Mouse (Mus musculus) kidney, adult 2 months (tissue): Measurements from ENCODE around the gene Atp5b. TPM values are rescaled to one million over a fixed set of nuclear protein-coding genes. Genes with fewer than 3 reads are reported as not detected.
"Not testable (repeated sequence)": the region's sequence is repeated elsewhere in the genome, so short reads cannot be mapped to it uniquely, and the experiment has no call there.

Source experiments
- DNase-seq: peaks from one replicate; pipeline ENCODE4 v3.0.0; 2021
- H3K27ac ChIP-seq: fragments of 200-500 bp; 2 replicates; pipeline ENCODE4 v1.5.1; 2012; ENCODE audit warnings: low read depth, low read length, control low read depth, inconsistent platforms; ENCODE audit not compliant: insufficient read depth
- H3K27me3 ChIP-seq: fragments of 200-500 bp; replicated peaks from 2 replicates; pipeline ENCODE4 v1.6.1; 2012; ENCODE audit warnings: mild to moderate bottlenecking, moderate library complexity, low read length, inconsistent platforms; ENCODE audit not compliant: control insufficient read depth, insufficient read depth
- H3K36me3 ChIP-seq: fragments of 200-500 bp; 2 replicates; pipeline ENCODE4 v1.6.1; 2012; ENCODE audit warnings: mild to moderate bottlenecking, moderate library complexity, low read length, inconsistent platforms; ENCODE audit not compliant: control insufficient read depth, insufficient read depth
- H3K4me1 ChIP-seq: fragments of 200-500 bp; 2 replicates; pipeline ENCODE4 v1.6.1; 2011; ENCODE audit warnings: low read length; ENCODE audit not compliant: control insufficient read depth, insufficient read depth
- H3K4me3 ChIP-seq: fragments of 200-500 bp; 2 replicates; pipeline ENCODE4 v1.5.1; 2011; ENCODE audit warnings: mild to moderate bottlenecking, low read depth, low read length, control low read depth; ENCODE audit not compliant: insufficient read depth
- CTCF ChIP-seq: fragments of 200-500 bp; conservative IDR thresholded peaks from 2 replicates; pipeline ENCODE4 v1.5.1; 2011; ENCODE audit warnings: low read depth, mild to moderate bottlenecking, control low read depth, low read length, moderate library complexity, mixed read lengths; ENCODE audit not compliant: insufficient read depth, insufficient read length
- POLR2A ChIP-seq: fragments of 200-500 bp; IDR thresholded peaks from one replicate; pipeline ENCODE4 v1.6.1; 2011; ENCODE audit warnings: low read depth, low read length, control low read depth
- WGBS: fragments of 180-500 bp; shearing (Covaris S2); methylation state at CpG from one replicate; pipeline ENCODE4 v1.1.7; 2018; 5-methylcytosine and 5-hydroxymethylcytosine counted together
- polyA plus RNA-seq: library from polyadenylated mRNA; depleted of rRNA; stranded (reverse); fragments of >200 nt; gene quantifications from 2 replicates; pipeline ENCODE4 v1.2.3, GENCODE M21; 2012

The Atp5b gene
- polyA plus RNA-seq, 1 experiment: 4,550 TPM

DNA sequence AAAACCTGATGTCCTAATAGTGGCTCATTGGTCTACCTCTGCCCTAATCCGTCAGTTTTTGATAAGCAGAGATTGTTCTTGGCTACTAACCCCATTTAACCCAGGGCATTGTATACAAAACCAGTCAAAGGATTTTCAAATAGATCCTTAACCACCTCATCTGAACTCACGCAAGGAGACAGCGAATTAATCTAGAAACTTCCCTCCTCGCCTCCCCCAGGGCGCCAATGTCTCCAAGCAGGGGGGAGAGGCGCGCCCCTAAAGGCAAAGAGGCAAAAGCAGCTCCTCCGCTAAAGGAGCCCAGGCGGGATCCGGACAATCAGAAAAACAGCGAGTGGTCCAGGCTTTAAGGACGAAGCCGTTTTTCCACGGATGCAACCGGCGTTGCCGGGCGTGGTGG lies 24.9 kb upstream of the Atp5b start:
- DNase-seq: no peak
- WGBS: under 1% methylated on average over 18 of the region's 18 CpGs
- TF ChIP-seq CTCF (no peak), POLR2A (no peak)
- Histone ChIP-seq H3K27ac (peak overlapping the region; percentile 67), H3K4me3 (peak overlapping the region; percentile 66), H3K27me3 (no peaks in the 10 kb centered on the region), H3K36me3 (no peaks in the 10 kb centered on the region), H3K4me1 (peaks cover 8% of the 10 kb centered on the region; the same call in 1 of the 2 replicates)

DNA sequence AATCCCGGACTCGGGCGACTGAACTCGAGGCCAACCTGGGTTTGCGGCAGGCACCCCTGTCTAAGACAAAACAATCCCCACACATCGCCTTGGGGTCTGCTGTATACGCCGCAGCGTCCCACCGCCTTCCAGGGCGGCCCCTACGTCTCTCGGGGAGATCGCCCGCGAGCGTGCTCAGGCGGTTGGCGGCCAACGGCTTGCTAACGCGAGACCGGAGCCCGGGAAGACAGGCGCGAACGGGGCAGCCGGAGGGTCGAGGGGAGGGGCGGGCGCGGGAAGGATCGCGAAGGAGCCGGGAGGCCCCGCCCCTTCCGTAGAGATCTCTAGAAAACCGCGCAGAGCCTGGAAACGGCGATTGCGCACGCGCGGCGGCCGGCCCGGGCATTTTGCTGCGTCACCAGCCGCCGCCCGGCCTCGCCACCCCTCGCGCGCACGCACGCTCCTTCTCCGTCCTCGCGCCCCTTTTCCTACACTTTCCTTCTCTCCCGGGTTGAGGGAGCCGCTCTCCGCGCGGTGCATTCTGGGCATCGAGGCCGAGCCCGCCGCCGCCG lies 24.4 kb upstream of the Atp5b start, which contains the start of gene Ptges3:
Gene Ptges3 (plus strand): TSS at position 354 of the 551 bp plus-strand sequence.
- no peaks in the 10 kb centered on the region for H3K36me3 ChIP-seq
- TF ChIP-seq CTCF (no peak), POLR2A (peak; percentile 37)
- under 1% methylated on average over 72 of the region's 72 CpGs for WGBS

DNA sequence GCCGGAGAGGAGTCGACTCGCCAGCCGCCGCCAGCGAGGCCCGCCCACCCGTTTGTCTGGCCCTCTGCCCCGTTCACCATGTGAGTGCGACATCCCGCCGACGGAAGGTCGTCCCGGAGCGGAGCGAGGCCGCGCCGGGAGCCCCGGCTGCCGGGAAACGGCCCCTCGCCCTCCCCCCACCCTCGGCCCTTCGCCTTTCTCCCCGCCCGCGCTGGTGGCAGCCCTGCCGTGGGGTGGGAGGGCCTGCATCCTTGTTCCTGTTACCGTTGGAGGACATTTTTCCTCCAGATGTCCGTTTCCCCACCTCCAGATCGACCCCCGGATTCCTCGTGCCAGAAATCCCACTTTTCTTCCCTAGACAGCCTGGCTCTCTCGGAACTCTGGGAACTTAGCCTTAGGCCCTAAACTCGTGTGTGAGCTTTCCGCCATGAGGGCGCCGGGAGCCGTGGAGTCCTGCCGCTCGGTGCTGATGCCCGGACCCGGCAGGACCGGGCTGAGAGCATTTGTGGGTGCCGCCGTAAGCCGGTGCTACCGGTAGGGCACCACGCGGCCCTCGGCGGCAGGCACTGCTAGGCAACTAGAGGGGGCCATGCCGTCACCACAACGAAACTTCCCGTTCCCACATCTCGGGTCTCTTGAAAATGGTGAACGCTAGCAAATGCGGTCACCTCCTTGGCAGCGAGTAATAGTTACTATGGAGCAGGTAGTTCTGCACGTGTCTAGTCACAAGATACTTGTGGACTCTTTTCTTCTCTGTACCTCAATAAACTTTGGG lies 23.7 kb upstream of the Atp5b start:
- DNase-seq: peak; percentile 53
- Histone ChIP-seq H3K4me3 (peak overlapping the region; percentile 66), H3K27ac (peak overlapping the region; percentile 82), H3K4me1 (peaks cover 12% of the 10 kb centered on the region; the same call in 1 of the 2 replicates), H3K27me3 (no peaks in the 10 kb centered on the region), H3K36me3 (no peaks in the 10 kb centered on the region)
- under 1% methylated on average over 62 of the region's 62 CpGs for WGBS
- TF ChIP-seq POLR2A (no peak), CTCF (0 out of 2 replicates have a peak, but pooled peaks have one; percentile 5)

More for the DNA sequence above, 24.4 kb upstream of the Atp5b start, which contains the start of gene Ptges3:
- Histone ChIP-seq H3K4me1 (peaks cover 8% of the 10 kb centered on the region; the same call in 1 of the 2 replicates), H3K27me3 (no peaks in the 10 kb centered on the region), H3K4me3 (peak within 1 kb of the TSS; percentile 66), H3K27ac (peak within 1 kb of the TSS; percentile 82)
- DNase-seq: peak; percentile 98

DNA sequence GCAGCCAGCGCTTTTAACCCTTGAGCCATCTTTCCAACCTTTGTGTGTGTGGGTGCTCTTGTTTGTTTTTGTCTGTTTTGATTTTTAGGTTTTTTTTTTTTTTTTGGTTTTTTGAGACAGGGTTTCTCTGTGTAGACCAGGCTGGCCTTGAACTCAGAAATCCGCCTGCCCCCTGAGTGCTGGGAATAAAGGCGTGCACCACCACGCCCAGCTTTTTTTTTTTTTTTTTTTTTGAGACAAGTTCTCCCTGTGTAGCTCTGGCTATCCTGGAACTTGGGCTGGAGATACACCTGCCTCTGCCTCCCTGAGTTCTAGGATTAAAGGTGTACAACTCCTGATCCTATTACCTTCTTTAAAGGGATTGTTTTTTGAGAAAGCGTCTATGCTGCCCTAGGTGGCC lies 22.0 kb upstream of the Atp5b start:
- TF ChIP-seq POLR2A: no peak
- TF ChIP-seq CTCF: no peak

DNA sequence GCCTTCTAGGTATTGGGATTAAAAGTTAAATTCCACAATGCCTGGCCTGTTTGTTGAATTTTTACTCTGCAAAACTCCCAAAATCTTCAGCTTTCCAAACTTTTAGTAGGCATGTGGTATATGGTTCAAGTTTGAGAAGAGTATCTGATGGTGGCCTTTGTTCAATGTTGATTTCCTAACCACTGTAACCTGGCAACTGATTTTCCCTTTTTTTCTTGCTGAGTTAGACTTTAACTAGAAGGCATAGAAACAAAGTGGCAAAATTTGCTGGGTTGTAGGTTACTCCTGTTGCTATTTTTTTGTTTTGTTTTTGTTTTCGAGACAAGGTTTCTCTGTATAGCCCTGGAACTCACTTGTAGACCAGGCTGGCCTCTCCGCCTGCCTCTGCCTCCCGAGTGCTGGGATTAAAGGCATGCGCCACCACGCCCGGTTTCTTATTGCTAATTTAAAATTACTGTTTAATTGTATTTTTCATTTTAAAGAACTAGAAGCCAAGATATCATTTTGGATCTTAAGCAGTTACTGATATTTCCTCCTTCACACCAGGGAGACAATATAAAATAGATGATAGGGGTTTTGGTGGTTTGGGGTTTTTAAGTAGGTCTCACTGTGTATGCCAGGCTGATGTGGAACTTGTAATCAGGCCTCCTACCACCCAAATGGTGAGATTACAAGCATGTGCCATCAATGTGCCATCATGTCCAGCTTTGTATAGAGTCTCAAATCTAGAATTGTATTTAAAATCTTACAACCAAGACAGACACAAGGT lies 20.7 kb upstream of the Atp5b start:
- WGBS: 68% methylated on average over 6 of the region's 6 CpGs
- peak; percentile 61 for DNase-seq
- Histone ChIP-seq H3K4me3 (no peak overlapping the region), H3K36me3 (no peaks in the 10 kb centered on the region), H3K4me1 (peaks cover 12% of the 10 kb centered on the region; the same call in 1 of the 2 replicates), H3K27me3 (no peaks in the 10 kb centered on the region), H3K27ac (no peak overlapping the region)
- TF ChIP-seq POLR2A (no peak), CTCF (no peak)

More for the DNA sequence above, 22.0 kb upstream of the Atp5b start:
- Histone ChIP-seq H3K4me1 (peaks cover 12% of the 10 kb centered on the region; the same call in 1 of the 2 replicates), H3K27ac (no peak overlapping the region), H3K36me3 (no peaks in the 10 kb centered on the region), H3K27me3 (no peaks in the 10 kb centered on the region), H3K4me3 (no peak overlapping the region)
- whole genome bisulfite sequencing: 77% methylated on average over 5 of the region's 5 CpGs
- DNase-seq: no peak

DNA sequence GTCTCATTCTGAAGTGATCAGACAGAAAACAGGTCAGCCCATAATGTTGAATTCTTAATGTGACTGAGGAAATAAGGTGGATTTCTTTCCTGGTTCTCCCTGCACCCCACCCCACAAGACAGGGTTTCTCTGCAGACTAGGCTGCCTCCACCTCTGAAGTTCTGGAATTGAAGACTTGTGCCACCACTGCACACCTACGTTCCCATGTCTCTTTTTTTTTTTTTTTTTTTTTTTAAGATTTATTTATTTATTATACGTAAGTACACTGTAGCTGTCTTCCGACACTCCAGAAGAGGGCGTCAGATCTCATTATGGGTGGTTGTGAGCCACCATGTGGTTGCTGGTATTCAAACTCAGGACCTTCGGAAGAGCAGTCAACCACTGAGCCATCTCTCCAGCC lies 17.0 kb upstream of the Atp5b start:
- H3K36me3 ChIP-seq: peaks cover 3% of the 10 kb centered on the region
- peaks cover 5% of the 10 kb centered on the region; the same call in 1 of the 2 replicates for H3K4me1 ChIP-seq
- TF ChIP-seq CTCF (no peak), POLR2A (no peak)
- no peak overlapping the region for H3K27ac ChIP-seq
- H3K27me3 ChIP-seq: no peaks in the 10 kb centered on the region
- no peak overlapping the region for H3K4me3 ChIP-seq
- 58% methylated on average over 5 of the region's 5 CpGs for WGBS
- DNase-seq: no peak

DNA sequence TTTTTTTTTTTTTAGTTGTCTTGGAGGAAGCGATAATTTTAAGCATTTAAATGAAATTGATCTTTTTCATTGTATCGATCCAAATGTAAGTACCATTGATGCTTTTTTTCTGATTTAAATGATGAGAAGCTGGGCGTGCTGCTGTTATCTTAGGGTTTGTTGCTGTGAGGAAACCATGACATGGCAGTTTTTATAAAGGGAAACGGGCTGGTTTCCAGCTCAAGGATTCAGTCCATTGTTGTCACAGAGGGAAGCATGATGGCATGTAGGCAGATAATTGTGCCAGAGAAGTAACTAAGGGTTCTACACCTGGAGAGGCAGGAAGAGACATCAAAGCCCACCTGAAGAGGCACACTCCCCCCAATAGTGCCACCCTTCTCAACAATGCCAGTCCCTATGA lies 13.9 kb upstream of the Atp5b start:
- H3K4me3 ChIP-seq: no peak overlapping the region
- no peaks in the 10 kb centered on the region; the same call in 1 of the 2 replicates for H3K4me1 ChIP-seq
- TF ChIP-seq CTCF: no peak
- no peak for TF ChIP-seq POLR2A
- H3K27ac ChIP-seq: no peak overlapping the region
- no peaks in the 10 kb centered on the region for H3K27me3 ChIP-seq
- DNase-seq: peak; percentile 29
- WGBS: 80% methylated on average over 4 of the region's 4 CpGs
- peaks cover 12% of the 10 kb centered on the region for H3K36me3 ChIP-seq

DNA sequence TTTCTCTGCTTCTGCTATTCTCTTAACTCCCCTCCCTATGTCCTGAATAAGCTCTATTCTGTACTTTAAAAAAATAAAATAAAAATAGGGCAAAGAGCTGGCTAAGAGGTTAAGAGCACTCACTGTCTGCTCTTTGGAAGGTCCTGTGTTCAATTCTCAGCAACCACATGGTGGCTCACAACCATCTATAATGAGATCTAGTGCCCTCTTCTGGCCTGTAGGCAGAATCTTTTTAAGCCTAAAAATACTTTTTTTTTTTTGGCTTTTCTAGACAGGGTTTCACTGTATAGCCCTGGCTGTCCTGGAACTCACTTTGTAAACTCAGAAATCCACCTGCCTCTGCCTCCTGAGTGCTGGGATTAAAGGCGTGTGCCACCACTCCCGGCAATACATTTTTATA lies 12.6 kb upstream of the Atp5b start:
- H3K36me3 ChIP-seq: peaks cover 14% of the 10 kb centered on the region
- not testable (repeated sequence) for DNase-seq

DNA sequence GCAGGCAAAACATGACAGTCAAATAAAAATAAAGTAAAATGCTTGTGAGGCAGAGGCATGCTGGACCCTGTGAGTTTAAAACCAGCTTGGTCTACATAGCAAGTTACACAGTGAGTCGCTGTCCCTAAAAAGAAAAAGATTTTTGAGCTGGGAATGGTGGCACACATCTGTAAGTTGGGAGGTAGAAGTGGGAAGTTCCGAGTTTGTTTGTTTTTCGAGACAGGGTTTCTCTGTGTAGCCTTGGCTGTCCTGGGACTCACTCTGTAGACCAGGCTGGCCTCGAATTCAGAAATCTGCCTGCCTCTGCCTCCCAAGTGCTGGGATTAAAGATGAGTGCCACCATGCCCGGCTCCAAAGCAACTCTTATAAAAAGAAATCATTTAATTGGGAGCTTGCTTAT lies 4.8 kb upstream of the Atp5b start:
- not testable (repeated sequence) for DNase-seq
- WGBS: 81% methylated on average over 5 of the region's 5 CpGs

More for the DNA sequence above, 12.6 kb upstream of the Atp5b start:
- 95% methylated on average over 2 of the region's 2 CpGs for WGBS
- not testable (repeated sequence) for H3K27ac ChIP-seq, H3K27me3 ChIP-seq, H3K4me1 ChIP-seq, H3K4me3 ChIP-seq

More for the DNA sequence above, 4.8 kb upstream of the Atp5b start:
- H3K4me3 ChIP-seq, H3K27me3 ChIP-seq, H3K36me3 ChIP-seq, H3K27ac ChIP-seq, H3K4me1 ChIP-seq: not testable (repeated sequence)
